Mouse (Mus musculus): ENCODE measurements around the gene Rasa2.

- TF ChIP-seq POLR2A (IDR thresholded peaks at IDR 0.05; ENCODE audit: borderline replicate concordance, extremely low read depth, insufficient read depth, insufficient read length, poor library complexity, severe bottlenecking) (no peak), CTCF (IDR thresholded peaks at IDR 0.05; ENCODE audit: borderline replicate concordance, extremely low read depth, insufficient read depth, insufficient read length) (no peak)
Observed at GRCm38 (mm10) chr9:96629151-96629550, 2.3 kb downstream of the Rasa2 start.

All from brain, embryonic 14.5 days (tissue).